Mouse (Mus musculus): Measurements from ENCODE around the gene Abcc2.

Abcc2 gene

GRCm38 (mm10) chr19:43852837-43853545 is 71.0 kb downstream of the Abcc2 start:
- no peak for DNase-seq (ENCODE audit: low read depth)

GRCm38 (mm10) chr19:43857347-43857746 is 75.4 kb downstream of the Abcc2 start:
- no peak for DNase-seq (ENCODE audit: low read depth)

GRCm38 (mm10) chr19:43870418-43870817 is 88.4 kb downstream of the Abcc2 start:
- no peak for DNase-seq (ENCODE audit: low read depth)

- DNase-seq (ENCODE audit: low read depth), result no peak
Measured at GRCm38 (mm10) chr19:43874351-43874750, 92.4 kb downstream of the Abcc2 start.

- DNase-seq (ENCODE audit: low read depth), result no peak
Measured at GRCm38 (mm10) chr19:43875996-43876395, 94.0 kb downstream of the Abcc2 start.

- no peak for DNase-seq (ENCODE audit: low read depth)
Measured at GRCm38 (mm10) chr19:43877364-43877763, 95.4 kb downstream of the Abcc2 start.

- DNase-seq (ENCODE audit: low read depth), result peak; percentile 43
Measured at GRCm38 (mm10) chr19:43878111-43879092, 96.4 kb downstream of the Abcc2 start.

- no peak for DNase-seq (ENCODE audit: low read depth)
Measured at GRCm38 (mm10) chr19:43879401-43880212, 97.6 kb downstream of the Abcc2 start.

- no peak for DNase-seq (ENCODE audit: low read depth)
Measured at GRCm38 (mm10) chr19:43880420-43880819, 98.4 kb downstream of the Abcc2 start.

- no peak for DNase-seq (ENCODE audit: low read depth)
Measured at GRCm38 (mm10) chr19:43881615-43882014, 99.6 kb downstream of the Abcc2 start.

GRCm38 (mm10) chr19:43882895-43883573 is 101.0 kb downstream of the Abcc2 start:
- no peak for DNase-seq (ENCODE audit: low read depth)

- no peak for DNase-seq (ENCODE audit: low read depth)
Measured at GRCm38 (mm10) chr19:43884668-43885498, 102.9 kb downstream of the Abcc2 start.

- DNase-seq (ENCODE audit: low read depth), result peak; percentile 55
Measured at GRCm38 (mm10) chr19:43886371-43887099, 104.5 kb downstream of the Abcc2 start.

GRCm38 (mm10) chr19:43887242-43887641 is 105.2 kb downstream of the Abcc2 start:
- no peak for DNase-seq (ENCODE audit: low read depth)

- DNase-seq (ENCODE audit: low read depth), result no peak
Measured at GRCm38 (mm10) chr19:43887725-43888124, 105.7 kb downstream of the Abcc2 start.

Data from fibroblast of lung, adult 2 months (primary cell).